Mouse (Mus musculus): ENCODE measurements at regions not wholly inside any gene's neighbourhood (a gene's known extent, or its start where the extent isn't known, plus 50 kb on each side); places are given as distances from the start of the nearest gene placed in this dataset. TPM values are rescaled to one million over a fixed set of nuclear protein-coding genes. Genes with fewer than 3 reads are reported as not detected.

Small RNAs in the stretch of these regions (microRNA-seq; reads per million reads assigned to microRNA genes)
- gene Mir6350: not detected
